In genomic region chr1:133087206-133087905, GRCm38 (mm10) we compare ENCODE assay signal across 9 mouse cellular contexts. TPM values are rescaled to one million over a fixed set of nuclear protein-coding genes. Genes with fewer than 3 reads are reported as not detected.
DNase-seq lines count a peak whose midpoint lies in the region; ATAC-seq and TF ChIP-seq lines count a peak whose summit lies in the region.
"Had no signal": no experiment of that assay in that cellular context is flagged by ENCODE, and none has a peak within 500 bp of the region (broad histone marks: within the 10 kb centered on the region; RNA-seq: fewer than 3 reads in every experiment).

No protein-coding gene starts in this region.

- TF ChIP-seq POLR2A in kidney, adult 2 months (IDR thresholded peaks at IDR 0.05; ENCODE audit: low read depth, low read length): no peak

- H3K36me3 ChIP-seq in kidney, adult 2 months (ENCODE audit: control insufficient read depth, insufficient read depth, low read length): no peaks in the 10 kb centered on the region
- no peaks in the 10 kb centered on the region; the same call in 1 of the 2 replicates for H3K36me3 ChIP-seq in lung, embryonic 14.5 days (ENCODE audit: insufficient read depth)

- no peak overlapping the region for H3K4me2 ChIP-seq in lung, embryonic 14.5 days
- H3K4me2 ChIP-seq: limb, embryonic 15.5 days had no signal

- H3K4me1 ChIP-seq in kidney, adult 2 months (ENCODE audit: control insufficient read depth, insufficient read depth, low read length): peaks cover 9% of the 10 kb centered on the region; the same call in 1 of the 2 replicates
- H3K4me1 ChIP-seq in lung, embryonic 14.5 days (ENCODE audit: insufficient read depth): no peaks in the 10 kb centered on the region

- H3K4me3 ChIP-seq in kidney, adult 2 months (ENCODE audit: insufficient read depth, low read depth, low read length): no peak overlapping the region
- H3K4me3 ChIP-seq in lung, embryonic 14.5 days (ENCODE audit: low read depth, low read length): no peak overlapping the region
- H3K4me3 ChIP-seq: limb, embryonic 15.5 days had no signal

- no peak overlapping the region for H3K27ac ChIP-seq in kidney, adult 2 months (ENCODE audit: insufficient read depth, low read depth, low read length)
- H3K27ac ChIP-seq in lung, embryonic 14.5 days (ENCODE audit: low read depth): no peak overlapping the region
- H3K27ac ChIP-seq: limb, embryonic 15.5 days had no signal

- peak; percentile 87 for ATAC-seq in common myeloid progenitor, adult 5-6 weeks (replicated peaks; ENCODE audit: low read depth, poor library complexity, severe bottlenecking)
- 0 out of 2 replicates have a peak, but pooled peaks have one; percentile 32 for ATAC-seq in lung, embryonic 14.5 days (ENCODE audit: insufficient read depth)

- H3K9me3 ChIP-seq in lung, embryonic 14.5 days (ENCODE audit: low read depth, low read length): no peaks in the 10 kb centered on the region
- H3K9me3 ChIP-seq: limb, embryonic 15.5 days had no signal

- TF ChIP-seq CTCF in kidney, adult 2 months (conservative IDR thresholded peaks at IDR 0.05; ENCODE audit: insufficient read depth, insufficient read length, low read depth, low read length): peak; percentile 92
- peak; percentile 91 for TF ChIP-seq CTCF in lung, embryonic 14.5 days (IDR thresholded peaks at IDR 0.05; ENCODE audit: low read depth)

- intact Hi-C loops in gastrocnemius, postnatal 14 days (cut with DNase I; ENCODE audit: low total_unique reads): no loop called here

- H3K9ac ChIP-seq in lung, embryonic 14.5 days: no peak overlapping the region
- H3K9ac ChIP-seq: limb, embryonic 15.5 days had no signal

- peak; percentile 47 to 52 for DNase-seq in adrenal gland, adult 18-20 months (ENCODE audit: low spot score in 2 of 2)
- DNase-seq in adrenal gland, postnatal 4 days (ENCODE audit: low spot score in 2 of 2): no peak
- peak; percentile 27 for DNase-seq in T-cell, adult 2 months (ENCODE audit: low spot score)
- DNase-seq in gastrocnemius, postnatal 14 days: peak; percentile 56
- peak; percentile 73 for DNase-seq in kidney, adult 2 months
- peak; percentile 89 for DNase-seq in lung, embryonic 14.5 days
- peak; percentile 52 for DNase-seq in retina, adult 2 months (ENCODE audit: low read depth, low spot score)

- H3K27me3 ChIP-seq in kidney, adult 2 months (replicated peaks; ENCODE audit: control insufficient read depth, insufficient read depth, low read length): no peaks in the 10 kb centered on the region
- no peaks in the 10 kb centered on the region for H3K27me3 ChIP-seq in lung, embryonic 14.5 days (ENCODE audit: insufficient read depth, low read length)
- H3K27me3 ChIP-seq: limb, embryonic 15.5 days had no signal

- WGBS in kidney, adult 2 months: 54% methylated on average over 7 of the region's 7 CpGs
- 46% methylated on average over 7 of the region's 7 CpGs for WGBS in lung, embryonic 14.5 days

RNA-seq across cellular contexts. Expression of gene Pik3c2b, which starts 41.9 kb away (rescaled TPM):
- 1 to 10 TPM; 4.6 to 5.6 TPM for total RNA-seq in adrenal gland, adult 18-20 months (2021)
- total RNA-seq in adrenal gland, postnatal 4 days (2021): 10 to 100 TPM; 11.0 to 11.2 TPM
- 1.5 and 2.6 TPM in 2 replicates for total RNA-seq in common myeloid progenitor, adult 5-6 weeks (2017)
- 10 to 100 TPM; 12.2 to 21.6 TPM for total RNA-seq in gastrocnemius, postnatal 14 days (2021)
- polyA plus RNA-seq in kidney, adult 2 months (2012; rRNA removed): 3.6 TPM in 2 replicates
- polyA plus RNA-seq in lung, embryonic 14.5 days (2014; fragmentation: Nextera tagmentation; extraction: Ambion mirVana): 7.1 TPM in 2 replicates

RNA-seq across cellular contexts. Expression of gene Ppp1r15b, which starts 43.6 kb away (rescaled TPM):
- total RNA-seq in adrenal gland, adult 18-20 months (2021): 100 to 1,000 TPM in 1 of 2 experiments, 10 to 100 TPM in 1; 95.7 to 103 TPM
- 10 to 100 TPM; 71.6 to 75.0 TPM for total RNA-seq in adrenal gland, postnatal 4 days (2021)
- total RNA-seq in common myeloid progenitor, adult 5-6 weeks (2017): 77.3 and 105 TPM in 2 replicates
- total RNA-seq in gastrocnemius, postnatal 14 days (2021): 10 to 100 TPM; 22.1 to 24.6 TPM
- 22.2 and 23.9 TPM in 2 replicates for polyA plus RNA-seq in kidney, adult 2 months (2012; rRNA removed)
- polyA plus RNA-seq in lung, embryonic 14.5 days (2014; fragmentation: Nextera tagmentation; extraction: Ambion mirVana): 51.4 and 54.3 TPM in 2 replicates

RNA-seq across cellular contexts. Expression of gene Mdm4, which starts 57.0 kb away (rescaled TPM):
- total RNA-seq in adrenal gland, adult 18-20 months (2021): 10 to 100 TPM; 65.7 to 68.7 TPM
- total RNA-seq in adrenal gland, postnatal 4 days (2021): 100 to 1,000 TPM; 119 to 122 TPM
- 104 and 113 TPM in 2 replicates for total RNA-seq in common myeloid progenitor, adult 5-6 weeks (2017)
- 10 to 100 TPM; 23.0 to 33.2 TPM for total RNA-seq in gastrocnemius, postnatal 14 days (2021)
- polyA plus RNA-seq in kidney, adult 2 months (2012; rRNA removed): 22.1 and 24.5 TPM in 2 replicates
- 43.4 and 49.5 TPM in 2 replicates for polyA plus RNA-seq in lung, embryonic 14.5 days (2014; fragmentation: Nextera tagmentation; extraction: Ambion mirVana)

Comparison
In these comparisons a context has a peak if more than half of its experiments do, and no peak if none do; other contexts are left out.
1. DNase-seq: peak in adrenal gland, adult 18-20 months (2 of 2), T-cell, adult 2 months (single experiment), gastrocnemius, postnatal 14 days (single experiment), kidney, adult 2 months (single experiment), lung, embryonic 14.5 days (single experiment) and retina, adult 2 months (single experiment); none in adrenal gland, postnatal 4 days (0 of 2).